Mouse (Mus musculus) olfactory bulb, adult 2 months (tissue): ENCODE results near the gene Phf5a. TPM values are rescaled to one million over a fixed set of nuclear protein-coding genes. Genes with fewer than 3 reads are reported as not detected.

Source experiments
- H3K27ac ChIP-seq: fragments of 200-500 bp; 2 replicates; pipeline ENCODE4 v1.5.1; 2012; ENCODE audit warnings: low read depth, low read length; ENCODE audit not compliant: insufficient read depth
- H3K4me1 ChIP-seq: fragments of 200-500 bp; 2 replicates; pipeline ENCODE4 v1.6.1; 2012; ENCODE audit warnings: low read length; ENCODE audit not compliant: control insufficient read depth, insufficient read depth
- H3K4me3 ChIP-seq: fragments of 200-500 bp; 2 replicates; pipeline ENCODE4 v1.5.1; 2012; ENCODE audit warnings: mild to moderate bottlenecking, low read depth, low read length, moderate library complexity; ENCODE audit not compliant: insufficient read depth
- CTCF ChIP-seq: fragments of 200-500 bp; IDR thresholded peaks from 2 replicates; pipeline ENCODE4 v1.5.1; 2012; ENCODE audit warnings: low read depth, mild to moderate bottlenecking, low read length, moderate library complexity; ENCODE audit not compliant: insufficient read depth
- POLR2A ChIP-seq: fragments of 200-500 bp; IDR thresholded peaks from 2 replicates; pipeline ENCODE4 v1.6.1; 2012; ENCODE audit warnings: mild to moderate bottlenecking, low read depth, low read length, moderate library complexity; ENCODE audit not compliant: insufficient read depth
- WGBS: fragments of 180-500 bp; shearing (Covaris S2); methylation state at CpG from one replicate; pipeline ENCODE4 v1.1.7; 2018; 5-methylcytosine and 5-hydroxymethylcytosine counted together
- polyA plus RNA-seq: library from polyadenylated mRNA; stranded (reverse); fragments of >200 nt; gene quantifications from 2 replicates; pipeline ENCODE4 v1.2.4, GENCODE M21; 2012; ENCODE audit warnings: low replicate concordance; ENCODE audit not compliant: missing spikeins, insufficient read depth, insufficient read length

Gene Phf5a
- polyA plus RNA-seq, 1 experiment: not detected

DNA sequence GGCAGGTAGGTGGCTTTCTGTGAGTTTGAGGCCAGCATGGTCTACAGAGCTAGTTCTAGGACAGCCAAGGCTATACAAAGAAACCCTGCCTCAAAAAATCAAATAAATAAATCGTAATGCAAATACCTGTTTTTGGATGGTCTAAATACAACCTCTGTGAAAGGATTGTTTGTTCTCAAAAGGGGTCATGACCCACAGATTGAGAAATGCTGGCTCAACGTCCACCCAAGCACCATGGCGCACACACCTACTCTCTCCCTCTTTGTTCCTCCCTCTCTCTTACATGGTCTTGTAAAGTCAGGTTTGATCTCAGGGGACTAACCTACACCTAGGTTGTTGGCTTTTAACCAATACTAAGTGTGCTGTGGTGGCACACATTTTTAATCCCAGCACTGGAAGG is 49.1 kb downstream of the Phf5a start:
- WGBS: 85% methylated on average over 3 of the region's 3 CpGs
- TF ChIP-seq POLR2A: no peak
- TF ChIP-seq CTCF: no peak
- H3K27ac ChIP-seq: no peak overlapping the region
- no peaks in the 10 kb centered on the region for H3K4me1 ChIP-seq
- H3K4me3 ChIP-seq: no peak overlapping the region

DNA sequence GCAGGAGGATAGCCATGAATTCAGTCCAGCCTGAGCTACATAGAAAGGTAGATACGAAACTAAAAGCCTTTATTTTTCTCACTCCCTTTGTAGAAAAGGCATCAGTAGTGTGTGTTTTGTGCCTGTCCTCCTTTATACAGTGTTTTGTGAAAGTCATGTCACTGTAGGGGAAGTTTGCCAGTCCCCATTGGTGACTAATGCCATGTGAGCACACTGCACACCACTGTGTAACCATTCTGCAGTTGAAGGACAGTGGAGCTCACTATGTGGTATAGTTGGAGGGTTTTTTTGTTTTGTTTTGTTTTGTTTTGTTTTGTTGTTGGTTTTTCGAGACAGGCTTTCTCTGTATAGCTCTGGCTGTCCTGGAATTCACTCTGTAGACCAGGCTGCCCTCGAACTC is 53.3 kb downstream of the Phf5a start:
- no peak overlapping the region for H3K27ac ChIP-seq
- WGBS: 90% methylated on average over 3 of the region's 3 CpGs
- no peak overlapping the region for H3K4me3 ChIP-seq
- peaks cover 9% of the 10 kb centered on the region for H3K4me1 ChIP-seq
- TF ChIP-seq CTCF: no peak
- TF ChIP-seq POLR2A: no peak

DNA sequence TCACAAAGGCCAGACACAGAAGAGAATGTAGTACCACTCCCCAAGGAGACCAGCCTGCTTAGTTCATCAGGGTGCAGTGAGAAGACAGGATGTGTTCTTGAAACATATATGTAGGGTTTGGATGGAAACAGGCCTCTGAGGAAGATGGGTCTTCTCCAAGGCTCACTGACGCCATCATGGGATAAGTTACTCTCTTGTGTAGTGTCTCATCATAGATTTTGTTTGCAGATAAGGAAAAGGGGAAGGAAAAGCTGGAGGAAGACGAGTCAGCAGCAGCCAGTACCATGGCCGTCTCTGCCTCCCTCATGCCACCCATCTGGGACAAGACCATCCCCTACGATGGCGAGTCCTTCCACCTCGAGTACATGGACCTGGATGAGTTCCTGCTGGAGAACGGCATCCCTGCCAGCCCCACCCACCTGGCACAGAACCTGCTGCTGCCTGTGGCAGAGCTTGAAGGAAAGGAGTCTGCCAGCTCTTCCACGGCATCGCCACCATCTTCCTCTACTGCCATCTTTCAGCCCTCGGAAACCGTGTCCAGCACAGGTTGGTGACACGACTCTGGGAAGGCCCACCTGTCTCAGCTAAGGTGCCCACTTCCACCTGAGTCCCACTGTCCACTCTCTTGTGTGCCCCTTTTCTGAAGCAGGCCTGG is 56.9 kb downstream of the Phf5a start:
- Histone ChIP-seq H3K4me3 (no peak overlapping the region), H3K27ac (no peak overlapping the region), H3K4me1 (peaks cover 13% of the 10 kb centered on the region)
- TF ChIP-seq CTCF (no peak), POLR2A (no peak)
- 63% methylated on average over 12 of the region's 12 CpGs for WGBS

Other genes starting within 250 kb of the Phf5a start
- gene L3mbtl2, start 208.0 kb downstream of the Phf5a start, polyA plus RNA-seq: not detected in 2 replicates
- not detected in 2 replicates for gene Chadl, start 174.6 kb downstream of the Phf5a start, polyA plus RNA-seq
- not detected in 2 replicates for gene Zc3h7b, start 126.9 kb downstream of the Phf5a start, polyA plus RNA-seq
- gene Rangap1, start 126.4 kb downstream of the Phf5a start, polyA plus RNA-seq: not detected in 2 replicates
- gene Tef, start 69.5 kb downstream of the Phf5a start, polyA plus RNA-seq: 278 TPM in 1 of 2 replicates, not detected in the other
- not detected in 2 replicates for gene Tob2, start 13.1 kb downstream of the Phf5a start, polyA plus RNA-seq
- 365 TPM in 1 of 2 replicates, not detected in the other for gene Aco2, start 398 bp upstream of the Phf5a start, polyA plus RNA-seq
- not detected in 2 replicates for gene Polr3h, start 54.3 kb upstream of the Phf5a start, polyA plus RNA-seq
- gene Csdc2, start 64.8 kb upstream of the Phf5a start, polyA plus RNA-seq: not detected in 2 replicates
- not detected in 2 replicates for gene Pmm1, start 89.0 kb upstream of the Phf5a start, polyA plus RNA-seq
- gene 1700029P11Rik, start 108.6 kb upstream of the Phf5a start, polyA plus RNA-seq: not detected in 2 replicates
- gene Xrcc6, start 115.9 kb upstream of the Phf5a start, polyA plus RNA-seq: 1,163 TPM in 1 of 2 replicates, not detected in the other
- 107 TPM in 1 of 2 replicates, not detected in the other for gene Desi1, start 162.0 kb upstream of the Phf5a start, polyA plus RNA-seq
- gene Snu13, start 175.7 kb upstream of the Phf5a start, polyA plus RNA-seq: not detected in 2 replicates
- not detected in 2 replicates for gene 4930407I10Rik, start 187.2 kb upstream of the Phf5a start, polyA plus RNA-seq
- gene Mei1, start 198.1 kb upstream of the Phf5a start, polyA plus RNA-seq: not detected in 2 replicates